Mouse (Mus musculus): Measurements from ENCODE around the gene Wdr24.

DNA sequence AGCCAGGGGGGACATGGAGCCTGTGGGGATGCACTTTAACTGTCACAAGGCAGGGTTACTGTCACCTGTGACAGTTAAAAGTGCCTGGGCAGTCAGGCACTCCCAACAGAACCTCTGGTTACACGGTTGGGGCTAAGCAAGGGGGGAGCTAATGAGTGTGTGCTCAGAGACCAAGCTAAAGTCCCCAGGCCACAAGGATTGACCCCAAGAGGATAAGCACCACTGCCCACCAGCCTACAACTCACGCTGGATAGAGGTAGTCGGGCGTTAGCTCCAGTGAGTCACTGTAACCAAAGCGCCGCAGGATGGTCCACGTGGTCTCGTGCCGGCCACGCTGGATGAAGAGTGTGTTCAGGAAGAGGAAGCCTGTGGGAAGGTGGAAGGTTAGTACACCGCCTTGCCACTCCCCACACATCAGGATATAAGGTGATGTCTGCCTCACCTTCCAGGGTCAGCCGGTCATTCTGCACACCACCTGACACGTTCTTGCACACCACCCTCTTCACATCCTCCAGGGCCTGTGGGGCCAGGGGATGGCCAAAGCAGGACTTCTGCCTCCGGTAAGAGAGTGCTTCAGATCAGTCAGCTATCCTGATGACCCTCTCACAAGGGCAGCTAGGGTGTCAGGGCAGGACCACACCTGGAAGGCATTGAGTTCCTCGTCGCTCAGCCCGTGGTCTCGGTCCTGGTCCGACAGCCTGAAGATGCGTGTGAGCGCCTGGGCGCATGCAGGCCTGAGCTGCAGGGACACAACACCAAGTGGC lies 17.9 kb downstream of the Wdr24 start, which contains the start of gene Gm20683:
- TF ChIP-seq POLR2A (IDR thresholded peaks at IDR 0.05; ENCODE audit: low read depth, low read length) (no peak), CTCF (IDR thresholded peaks at IDR 0.05; ENCODE audit: borderline replicate concordance, insufficient read depth, low read length) (no peak)
